Mouse (Mus musculus) hindbrain, embryonic 10.5 days (tissue): ENCODE results near the gene Ifit3b. TPM values are rescaled to one million over a fixed set of nuclear protein-coding genes. Genes with fewer than 3 reads are reported as not detected.
A peak's percentile ranks its signal among the peaks of the same experiment; 100 is the strongest.
"Not testable (repeated sequence)": the region's sequence is repeated elsewhere in the genome, so short reads cannot be mapped to it uniquely, and the experiment has no call there.

Experiments
- DNase-seq: peaks from one replicate; pipeline ENCODE4 v3.0.0-alpha.2; 2017; ENCODE audit warnings: low spot score
- H3K27ac ChIP-seq: fragments of 300-500 bp; sonication (generic); 2 replicates; pipeline ENCODE4 v1.5.1; 2016; ENCODE audit warnings: mild to moderate bottlenecking, moderate library complexity
- H3K27me3 ChIP-seq: fragments of 300-500 bp; sonication (generic); 2 replicates; pipeline ENCODE4 v1.6.1; 2016; ENCODE audit warnings: mild to moderate bottlenecking; ENCODE audit not compliant: poor library complexity, insufficient read depth, severe bottlenecking
- H3K36me3 ChIP-seq: fragments of 300-500 bp; sonication (generic); 2 replicates; pipeline ENCODE4 v1.6.1; 2016; ENCODE audit warnings: mild to moderate bottlenecking, moderate library complexity
- H3K4me1 ChIP-seq: fragments of 300-500 bp; sonication (generic); replicated peaks from 2 replicates; pipeline ENCODE4 v1.6.1; 2016; ENCODE audit warnings: mild to moderate bottlenecking
- H3K4me3 ChIP-seq: fragments of 300-500 bp; sonication (generic); 2 replicates; pipeline ENCODE4 v1.5.1; 2016; ENCODE audit warnings: mild to moderate bottlenecking, moderate library complexity
- H3K9me3 ChIP-seq: fragments of 300-500 bp; sonication (generic); 2 replicates; pipeline ENCODE4 v1.6.1; 2016; ENCODE audit warnings: mild to moderate bottlenecking, moderate library complexity
- WGBS: fragments of 180-500 bp; shearing (Covaris S2); methylation state at CpG from one replicate; pipeline ENCODE4 v1.1.7; 2016; 5-methylcytosine and 5-hydroxymethylcytosine counted together
- polyA plus RNA-seq: library from polyadenylated mRNA; unstranded; fragments of >200 nt; fragmentation: Nextera tagmentation; extraction: Ambion mirVana; gene quantifications from 2 replicates; pipeline ENCODE4 v1.2.1, GENCODE M21; 2016

Ifit3b gene
- polyA plus RNA-seq, 1 experiment from 2014 or later: not detected

DNA sequence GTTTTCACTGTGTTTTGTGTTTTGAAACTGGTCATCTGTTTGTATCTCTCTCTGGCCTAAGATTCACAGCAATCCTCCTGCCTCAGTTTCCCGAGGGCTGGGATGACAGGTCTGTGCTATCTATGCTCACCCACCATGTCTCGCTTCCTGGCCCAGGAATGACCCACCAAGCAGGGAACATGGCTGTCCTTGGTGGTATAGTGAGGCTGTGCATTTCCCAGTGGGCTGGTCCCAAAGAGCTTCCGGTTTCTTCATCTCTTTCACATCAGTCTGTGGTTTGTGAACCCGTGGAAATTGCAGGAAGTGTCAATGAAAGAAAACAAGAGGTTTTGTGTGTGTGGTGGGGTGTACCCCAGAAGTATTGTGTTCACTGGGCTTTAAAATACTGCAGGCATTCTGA is 16.9 kb downstream of the Ifit3b start:
- 80% methylated on average over 4 of the region's 4 CpGs for WGBS
- H3K27me3 ChIP-seq: no peaks in the 10 kb centered on the region
- DNase-seq: no peak
- H3K4me3 ChIP-seq: no peak overlapping the region
- H3K36me3 ChIP-seq: no peaks in the 10 kb centered on the region
- H3K9me3 ChIP-seq: no peaks in the 10 kb centered on the region
- H3K4me1 ChIP-seq: no peaks in the 10 kb centered on the region
- no peak overlapping the region for H3K27ac ChIP-seq

DNA sequence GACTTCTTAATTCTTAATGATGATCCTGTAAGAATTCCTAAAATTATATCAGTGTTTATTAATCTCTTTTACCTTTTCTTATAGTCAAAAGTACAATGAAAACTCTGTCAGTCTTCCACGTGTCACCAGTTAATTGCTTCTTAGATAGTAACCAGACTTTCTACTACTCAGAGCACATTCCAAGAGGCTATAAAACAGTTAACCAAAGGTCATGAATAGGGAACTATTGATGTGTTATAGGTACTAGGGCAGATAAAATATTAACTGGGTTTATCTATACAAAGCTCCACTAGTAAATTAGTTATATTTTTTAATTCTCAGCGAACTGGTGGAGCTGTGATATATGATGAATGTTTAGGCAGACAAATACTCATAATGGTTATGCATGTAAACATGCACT is 19.7 kb downstream of the Ifit3b start:
- H3K36me3 ChIP-seq: no peaks in the 10 kb centered on the region
- WGBS: 79% methylated on average over 2 of the region's 2 CpGs

DNA sequence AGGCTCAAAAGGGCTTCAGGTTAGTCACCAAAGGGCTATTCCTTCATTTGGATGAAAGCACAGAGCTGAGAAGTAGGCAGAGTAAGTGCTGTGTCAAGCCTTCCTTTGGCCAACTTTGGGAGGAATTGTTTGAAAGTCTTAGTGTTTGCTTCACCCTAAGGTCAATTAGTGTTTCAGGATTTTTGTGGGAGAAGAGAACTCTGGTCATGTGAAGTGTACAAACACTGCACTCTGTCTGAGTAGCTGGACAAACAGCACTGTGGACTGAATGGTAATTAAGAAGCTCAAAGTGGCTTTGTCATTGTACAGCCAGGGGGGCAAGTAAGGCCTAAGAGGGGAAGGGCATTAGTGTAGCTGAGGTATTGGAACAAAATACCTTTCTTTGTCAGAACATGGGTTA is 23.7 kb downstream of the Ifit3b start:
- Histone ChIP-seq H3K9me3 (no peaks in the 10 kb centered on the region), H3K27me3 (no peaks in the 10 kb centered on the region), H3K4me3 (no peak overlapping the region), H3K4me1 (no peaks in the 10 kb centered on the region), H3K27ac (no peak overlapping the region), H3K36me3 (no peaks in the 10 kb centered on the region)
- no peak for DNase-seq

More for the DNA sequence above, 19.7 kb downstream of the Ifit3b start:
- Histone ChIP-seq H3K27me3 (no peaks in the 10 kb centered on the region), H3K4me1 (no peaks in the 10 kb centered on the region), H3K27ac (no peak overlapping the region), H3K9me3 (no peaks in the 10 kb centered on the region), H3K4me3 (no peak overlapping the region)
- DNase-seq: no peak

DNA sequence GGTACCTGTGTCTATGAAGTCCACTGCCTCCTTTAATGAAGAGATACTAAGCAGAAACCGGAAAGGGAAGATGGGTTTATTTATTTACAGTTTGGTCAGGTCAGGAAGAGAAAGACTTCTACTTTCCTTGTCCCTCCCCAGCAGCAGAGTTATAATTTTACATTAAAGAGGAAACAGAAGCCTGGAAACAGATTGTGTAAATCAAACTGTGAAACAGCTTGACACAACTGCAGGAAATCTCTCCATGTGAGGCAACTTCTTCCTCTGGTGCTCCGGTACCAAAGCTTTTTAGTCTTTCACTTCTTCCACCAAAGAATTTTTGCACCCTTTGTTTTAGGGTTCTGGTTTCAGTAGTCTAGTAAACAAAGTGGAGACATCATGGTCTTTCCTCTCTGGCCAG is 25.7 kb downstream of the Ifit3b start:
- WGBS: 77% methylated on average over 2 of the region's 2 CpGs
- Histone ChIP-seq H3K9me3 (no peaks in the 10 kb centered on the region), H3K27ac (no peak overlapping the region), H3K27me3 (no peaks in the 10 kb centered on the region), H3K36me3 (no peaks in the 10 kb centered on the region), H3K4me1 (no peaks in the 10 kb centered on the region), H3K4me3 (no peak overlapping the region)
- no peak for DNase-seq

DNA sequence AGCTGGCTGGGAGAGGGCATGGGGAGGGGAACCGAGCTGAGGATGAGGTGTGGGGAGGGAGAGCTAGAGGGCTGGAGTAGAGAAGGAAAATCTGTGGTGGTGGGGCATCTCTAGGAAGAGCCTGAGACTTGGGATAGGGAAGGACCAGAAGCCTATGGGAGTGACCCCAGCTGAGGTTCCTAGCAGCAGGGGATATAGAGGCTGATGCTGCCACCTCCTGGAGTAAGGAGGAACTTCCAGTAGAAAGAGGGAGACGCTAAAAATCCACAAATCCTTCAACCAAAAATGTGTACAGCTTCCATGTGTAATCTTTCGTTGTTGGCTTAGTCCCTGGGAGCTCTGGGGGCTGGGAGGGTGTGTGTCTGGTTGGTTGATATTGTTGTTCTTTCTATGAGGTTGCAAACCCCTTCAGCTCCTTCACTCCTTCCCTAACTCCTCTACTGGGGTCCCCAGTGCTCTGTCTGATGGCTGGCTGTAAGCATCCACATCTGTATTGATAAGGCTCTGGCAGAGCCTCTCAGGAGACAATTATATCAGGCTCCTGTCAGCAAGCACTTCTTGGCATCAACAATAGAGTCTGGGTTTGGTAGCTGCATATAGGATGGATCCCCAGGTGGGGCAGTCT is 29.3 kb downstream of the Ifit3b start:
- no peak overlapping the region for H3K4me3 ChIP-seq
- no peak overlapping the region for H3K27ac ChIP-seq
- DNase-seq: peak; percentile 47
- H3K4me1 ChIP-seq: no peaks in the 10 kb centered on the region
- 17% methylated on average over 3 of the region's 3 CpGs for WGBS
- H3K9me3 ChIP-seq: no peaks in the 10 kb centered on the region
- no peaks in the 10 kb centered on the region for H3K36me3 ChIP-seq
- no peaks in the 10 kb centered on the region for H3K27me3 ChIP-seq

DNA sequence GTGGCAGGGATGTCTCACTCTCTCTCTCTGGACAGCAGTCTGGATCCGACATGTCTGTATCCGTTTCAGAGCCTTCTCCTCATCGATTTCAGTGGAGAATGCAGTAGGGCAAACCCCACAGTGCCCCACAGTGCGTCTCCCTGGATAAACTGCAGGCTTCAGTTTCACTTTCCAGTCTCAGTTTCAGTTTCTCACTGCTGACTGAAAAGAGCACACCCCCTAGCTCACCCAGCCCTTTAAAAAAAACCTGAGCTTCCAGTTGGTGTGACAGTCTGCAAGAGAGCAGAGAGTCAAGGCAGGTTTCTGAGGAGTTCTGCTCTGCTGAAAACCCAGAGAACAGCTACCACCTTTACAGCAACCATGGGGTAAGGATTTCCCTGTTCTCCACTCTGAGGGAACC is 32.9 kb downstream of the Ifit3b start, which contains the start of the genes Ifit1bl2 and Ifit1:
Gene Ifit1bl2 (minus strand): TSS at position 121 of the 400 bp plus-strand sequence.
Gene Ifit1 (plus strand): TSS at position 249 of the 400 bp plus-strand sequence.
- H3K27me3 ChIP-seq: no peaks in the 10 kb centered on the region
- 55% methylated on average over 4 of the region's 4 CpGs for WGBS

DNA sequence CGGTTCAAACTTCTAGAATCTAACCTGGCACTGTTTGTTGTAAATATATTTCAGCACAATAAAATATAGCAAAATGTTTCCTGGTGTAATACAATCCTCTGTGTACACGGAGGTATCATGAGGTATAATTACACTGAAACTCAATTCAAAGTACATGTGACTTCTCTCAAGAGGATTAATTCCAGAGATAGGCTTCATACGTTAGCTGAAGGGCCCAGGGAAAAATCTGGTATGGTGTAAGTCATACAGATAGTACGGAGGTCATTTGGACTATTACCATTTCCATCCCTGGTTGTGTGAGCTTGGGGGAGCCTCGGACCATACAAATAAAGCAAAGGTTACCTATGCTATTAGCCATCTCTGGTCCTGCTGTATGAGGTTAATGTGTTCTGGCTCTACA is 34.8 kb downstream of the Ifit3b start:
- WGBS: 80% methylated on average over 5 of the region's 5 CpGs
- Histone ChIP-seq H3K4me1 (no peaks in the 10 kb centered on the region), H3K27me3 (no peaks in the 10 kb centered on the region), H3K36me3 (no peaks in the 10 kb centered on the region), H3K4me3 (no peak overlapping the region), H3K9me3 (no peaks in the 10 kb centered on the region), H3K27ac (no peak overlapping the region)
- no peak for DNase-seq

More for the DNA sequence above, 32.9 kb downstream of the Ifit3b start, which contains the start of the genes Ifit1bl2 and Ifit1:
- Histone ChIP-seq H3K36me3 (no peaks in the 10 kb centered on the region), H3K27ac (no peak within 1 kb of the TSS), H3K4me3 (no peak within 1 kb of the TSS), H3K4me1 (no peaks in the 10 kb centered on the region), H3K9me3 (no peaks in the 10 kb centered on the region)
- DNase-seq: no peak

DNA sequence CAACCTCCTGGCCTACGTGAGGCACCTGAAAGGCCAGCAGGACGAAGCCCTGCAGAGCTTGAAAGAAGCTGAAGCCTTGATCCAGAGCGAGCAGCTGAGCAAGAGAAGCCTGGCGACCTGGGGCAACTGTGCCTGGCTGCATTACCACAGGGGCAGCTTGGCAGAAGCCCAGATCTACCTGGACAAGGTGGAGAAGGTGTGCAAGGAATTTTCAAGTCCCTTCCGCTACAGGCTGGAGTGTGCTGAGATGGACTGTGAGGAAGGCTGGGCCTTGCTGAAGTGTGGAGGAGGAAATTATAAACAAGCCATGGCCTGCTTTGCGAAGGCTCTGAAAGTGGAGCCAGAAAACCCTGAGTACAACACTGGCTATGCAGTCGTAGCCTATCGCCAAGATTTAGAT is 39.9 kb downstream of the Ifit3b start:
- 89% methylated on average over 8 of the region's 8 CpGs for WGBS
- DNase-seq, H3K4me3 ChIP-seq, H3K27me3 ChIP-seq, H3K9me3 ChIP-seq, H3K36me3 ChIP-seq, H3K4me1 ChIP-seq, H3K27ac ChIP-seq: not testable (repeated sequence)

DNA sequence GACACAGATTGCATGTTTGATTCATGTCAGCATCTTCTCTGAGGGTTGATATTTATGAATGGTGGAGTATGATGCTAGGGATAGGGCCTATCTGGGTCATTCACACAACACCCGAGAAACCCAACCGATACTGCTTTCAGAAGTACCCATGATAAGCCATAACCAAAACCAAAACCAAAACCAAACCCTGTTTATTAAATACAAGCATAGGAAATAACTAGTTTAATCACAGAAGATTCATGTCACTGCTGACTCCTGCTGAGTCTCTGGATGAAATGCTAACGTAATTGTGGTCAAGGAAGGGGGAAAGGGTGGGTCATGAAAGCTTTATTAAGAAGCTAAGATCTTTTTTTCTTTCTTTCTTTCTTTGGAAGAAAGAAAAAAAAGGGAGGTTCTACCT is 42.5 kb downstream of the Ifit3b start:
- H3K36me3 ChIP-seq: no peaks in the 10 kb centered on the region
- no peaks in the 10 kb centered on the region for H3K27me3 ChIP-seq
- H3K4me3 ChIP-seq: no peak overlapping the region
- no peak for DNase-seq
- no peaks in the 10 kb centered on the region for H3K4me1 ChIP-seq
- H3K9me3 ChIP-seq: no peaks in the 10 kb centered on the region
- 88% methylated on average over 3 of the region's 3 CpGs for WGBS
- no peak overlapping the region for H3K27ac ChIP-seq

DNA sequence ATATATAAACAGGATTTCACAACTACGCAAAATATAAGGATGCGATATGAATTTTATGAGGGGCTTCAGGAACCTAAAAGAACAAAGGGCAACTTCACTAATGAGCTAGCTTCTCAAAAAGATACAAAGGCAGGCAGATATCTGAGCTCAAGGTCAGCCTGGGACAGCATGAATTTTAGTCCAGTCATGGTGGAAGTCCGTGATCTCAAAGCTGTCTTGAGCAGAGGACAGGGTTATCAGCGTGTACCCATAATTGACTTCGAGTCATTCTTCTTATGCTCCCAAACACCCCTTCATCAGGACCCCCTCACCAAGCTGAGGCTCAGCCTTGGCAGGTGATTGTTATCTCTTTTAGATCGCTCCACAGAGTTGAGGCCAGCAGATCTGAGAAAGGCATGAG is 43.2 kb downstream of the Ifit3b start:
- H3K9me3 ChIP-seq: no peaks in the 10 kb centered on the region
- H3K27me3 ChIP-seq: no peaks in the 10 kb centered on the region
- H3K36me3 ChIP-seq: no peaks in the 10 kb centered on the region
- H3K4me3 ChIP-seq: no peak overlapping the region
- no peak overlapping the region for H3K27ac ChIP-seq
- no peaks in the 10 kb centered on the region for H3K4me1 ChIP-seq
- DNase-seq: no peak
- WGBS: 92% methylated on average over 6 of the region's 6 CpGs

DNA sequence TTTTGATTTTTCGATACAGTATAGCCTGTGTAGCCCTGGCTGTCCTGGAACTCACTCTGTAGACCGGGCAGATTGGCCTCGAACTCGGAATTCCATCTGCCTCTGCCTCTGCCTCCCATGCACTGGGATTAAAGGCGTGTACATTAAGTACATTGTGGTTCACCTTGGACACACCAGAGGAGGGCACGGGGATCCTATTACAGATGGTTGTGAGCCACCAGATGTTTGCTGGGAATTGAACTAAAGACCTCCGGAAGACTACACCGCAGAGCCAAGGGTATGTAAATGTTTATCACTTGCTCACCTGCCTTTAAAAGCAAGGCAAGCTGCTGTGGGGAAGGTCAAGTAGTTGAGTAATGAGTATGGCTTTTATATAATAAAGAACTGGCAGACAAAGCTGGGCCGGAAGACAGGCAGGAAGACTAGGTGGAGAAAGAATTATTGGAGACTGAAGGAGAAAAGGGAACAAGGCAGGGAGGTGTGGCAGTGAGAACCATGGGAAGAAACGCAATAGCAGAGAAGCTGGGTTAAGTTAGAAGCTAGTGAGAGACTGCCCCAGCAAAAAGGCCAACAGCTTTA is 47.5 kb downstream of the Ifit3b start:
- no peak overlapping the region for H3K4me3 ChIP-seq
- H3K4me1 ChIP-seq: no peaks in the 10 kb centered on the region
- DNase-seq: no peak
- 83% methylated on average over 10 of the region's 10 CpGs for WGBS
- H3K27me3 ChIP-seq: no peaks in the 10 kb centered on the region
- H3K36me3 ChIP-seq: no peaks in the 10 kb centered on the region
- no peak overlapping the region for H3K27ac ChIP-seq
- H3K9me3 ChIP-seq: no peaks in the 10 kb centered on the region

DNA sequence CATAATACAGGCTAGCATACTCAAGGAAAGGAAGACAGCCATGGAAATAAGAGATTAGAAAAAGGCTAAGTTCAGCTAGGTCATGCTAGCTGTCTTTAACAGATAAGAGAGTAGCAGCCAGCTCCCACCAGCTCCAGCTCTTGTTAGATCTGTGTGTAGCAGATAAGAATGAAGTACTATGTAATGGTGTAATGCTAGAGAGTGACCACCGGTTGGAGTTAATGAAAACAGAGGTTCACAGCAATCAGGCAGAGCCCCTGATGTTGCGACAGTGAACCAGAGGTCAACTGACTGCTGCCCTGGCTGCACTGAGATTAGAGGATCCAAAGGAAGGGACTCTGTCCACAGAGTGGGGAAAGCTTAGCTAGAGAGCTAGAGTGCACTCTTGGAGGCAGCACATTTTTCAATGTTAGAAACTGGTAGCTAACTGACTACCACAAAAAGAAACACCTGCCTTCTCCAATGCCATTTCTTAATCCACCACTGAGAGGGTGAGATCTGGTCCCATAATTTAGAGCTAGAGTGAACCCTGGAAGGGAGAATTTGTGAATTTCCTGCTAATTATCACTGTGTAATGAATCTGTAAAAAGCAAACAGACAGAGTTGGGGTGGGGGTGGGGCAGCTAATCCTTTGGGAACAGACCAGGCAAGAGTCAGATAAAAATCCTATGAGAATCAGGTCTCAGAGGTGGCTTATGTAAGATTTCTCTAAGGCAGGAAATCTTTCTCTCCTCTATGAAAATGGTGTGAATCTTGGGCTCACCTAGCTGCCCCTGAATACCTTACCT is 48.9 kb downstream of the Ifit3b start:
- no peaks in the 10 kb centered on the region for H3K36me3 ChIP-seq
- H3K4me1 ChIP-seq: no peaks in the 10 kb centered on the region
- no peaks in the 10 kb centered on the region for H3K27me3 ChIP-seq
- 38% methylated on average over 2 of the region's 2 CpGs for WGBS
- no peaks in the 10 kb centered on the region for H3K9me3 ChIP-seq
- no peak overlapping the region for H3K4me3 ChIP-seq
- DNase-seq: no peak
- H3K27ac ChIP-seq: no peak overlapping the region

DNA sequence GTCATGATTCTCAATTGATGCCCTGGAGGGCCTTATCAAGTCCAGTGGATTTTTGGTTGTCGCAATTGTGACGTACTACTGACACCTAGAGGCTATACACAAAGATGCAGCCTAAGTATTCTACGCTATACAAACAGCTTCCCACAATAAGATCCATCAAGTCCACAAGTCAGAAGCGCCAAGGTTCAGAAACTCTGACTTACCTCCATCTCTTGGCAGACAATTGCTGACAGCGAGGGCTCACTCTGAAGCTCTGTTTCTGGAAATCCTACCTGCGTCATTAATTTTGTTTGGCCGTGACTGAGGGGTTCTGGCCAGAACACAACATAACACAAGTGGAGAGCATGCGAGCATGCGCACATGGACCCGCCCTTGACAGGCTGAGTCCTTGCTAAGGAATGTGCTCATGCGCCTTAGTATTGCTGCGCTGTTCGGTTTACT is 54.3 kb downstream of the Ifit3b start:
- Histone ChIP-seq H3K27me3 (no peaks in the 10 kb centered on the region), H3K4me1 (no peaks in the 10 kb centered on the region; the same call in 1 of the 2 replicates), H3K4me3 (peak overlapping the region; percentile 43), H3K9me3 (no peaks in the 10 kb centered on the region), H3K27ac (no peak overlapping the region), H3K36me3 (no peaks in the 10 kb centered on the region)
- 15% methylated on average over 13 of the region's 13 CpGs for WGBS
- DNase-seq: peak; percentile 69
